Mouse (Mus musculus) neural tube, embryonic 15.5 days (tissue): ENCODE data around the gene 9030612E09Rik. TPM values are rescaled to one million over a fixed set of nuclear protein-coding genes. Genes with fewer than 3 reads are reported as not detected.

ENCODE experiments used
- ATAC-seq: fragments of 200-750 bp; cut with Nextera tagmentation; 2 replicates; pipeline ENCODE4 v1.8.0; 2017; ENCODE audit warnings: mild to moderate bottlenecking, moderate TSS enrichment, moderate library complexity; ENCODE audit not compliant: low FRiP score
- H3K27ac ChIP-seq: fragments of 300-500 bp; sonication (generic); replicated peaks from 2 replicates; pipeline ENCODE4 v1.5.1; 2015; ENCODE audit warnings: mild to moderate bottlenecking, inconsistent platforms
- H3K27me3 ChIP-seq: fragments of 300-500 bp; sonication (generic); replicated peaks from 2 replicates; pipeline ENCODE4 v1.6.1; 2015; ENCODE audit warnings: inconsistent platforms
- H3K36me3 ChIP-seq: fragments of 300-500 bp; sonication (generic); 2 replicates; pipeline ENCODE4 v1.6.1; 2015; ENCODE audit warnings: inconsistent platforms
- H3K4me1 ChIP-seq: fragments of 300-500 bp; sonication (generic); 2 replicates; pipeline ENCODE4 v1.6.1; 2015; ENCODE audit warnings: inconsistent platforms
- H3K4me2 ChIP-seq: fragments of 300-500 bp; sonication (generic); 2 replicates; pipeline ENCODE4 v1.6.1; 2015; ENCODE audit warnings: inconsistent platforms, mild to moderate bottlenecking, moderate library complexity
- H3K4me3 ChIP-seq: fragments of 300-500 bp; sonication (generic); replicated peaks from 2 replicates; pipeline ENCODE4 v1.5.1; 2015; ENCODE audit warnings: mild to moderate bottlenecking, inconsistent platforms
- H3K9ac ChIP-seq: fragments of 300-500 bp; sonication (generic); replicated peaks from 2 replicates; pipeline ENCODE4 v1.6.1; 2015; ENCODE audit warnings: mild to moderate bottlenecking, inconsistent platforms
- H3K9me3 ChIP-seq: fragments of 300-500 bp; sonication (generic); replicated peaks from 2 replicates; pipeline ENCODE4 v1.6.1; 2016; ENCODE audit warnings: inconsistent platforms
- WGBS: fragments of 180-500 bp; shearing (Covaris S2); methylation state at CpG from one replicate; pipeline ENCODE4 v1.1.7; 2015; ENCODE audit warnings: mixed read lengths; 5-methylcytosine and 5-hydroxymethylcytosine counted together
- polyA plus RNA-seq: library from polyadenylated mRNA; unstranded; fragments of >200 nt; fragmentation: Nextera tagmentation; extraction: Ambion mirVana; gene quantifications from 2 replicates; pipeline ENCODE4 v1.2.1, GENCODE M21; 2015

9030612E09Rik gene
- polyA plus RNA-seq, 1 experiment from 2014 or later: 1.5 TPM

- Histone ChIP-seq H3K27me3 (no peaks in the 10 kb centered on the region), H3K4me1 (peaks cover 13% of the 10 kb centered on the region), H3K36me3 (no peaks in the 10 kb centered on the region), H3K9me3 (no peaks in the 10 kb centered on the region), H3K9ac (no peak overlapping the region), H3K27ac (no peak overlapping the region), H3K4me3 (no peak overlapping the region), H3K4me2 (no peak overlapping the region)
- WGBS: 95% methylated on average over 13 of the region's 13 CpGs
- ATAC-seq: no peak
These were observed 42.9 kb downstream of the 9030612E09Rik start for GRCm38 (mm10) chr10:43217361-43217900.

GRCm38 (mm10) chr10:43220479-43220878 is 46.0 kb downstream of the 9030612E09Rik start:
- no peaks in the 10 kb centered on the region for H3K9me3 ChIP-seq
- ATAC-seq: no peak
- no peaks in the 10 kb centered on the region for H3K36me3 ChIP-seq
- peak overlapping the region; percentile 83 for H3K4me2 ChIP-seq
- H3K9ac ChIP-seq: peak overlapping the region; percentile 83
- H3K4me3 ChIP-seq: peak overlapping the region; percentile 65
- H3K27ac ChIP-seq: peak overlapping the region; percentile 95
- peaks cover 16% of the 10 kb centered on the region for H3K4me1 ChIP-seq
- no peaks in the 10 kb centered on the region for H3K27me3 ChIP-seq
- 20% methylated on average over 7 of the region's 7 CpGs for WGBS

GRCm38 (mm10) chr10:43220910-43221625 is 46.6 kb downstream of the 9030612E09Rik start, which contains the start of gene Pdss2:
Pdss2 (plus strand) TSS chr10:43221486.
- peak; percentile 98 for ATAC-seq
- Histone ChIP-seq H3K27ac (peak within 1 kb of the TSS; percentile 95), H3K9ac (peak within 1 kb of the TSS; percentile 83)

GRCm38 (mm10) chr10:43221659-43222058 is 47.2 kb downstream of the 9030612E09Rik start:
- Histone ChIP-seq H3K4me2 (peak overlapping the region; percentile 83), H3K4me1 (peaks cover 16% of the 10 kb centered on the region), H3K36me3 (no peaks in the 10 kb centered on the region), H3K27me3 (no peaks in the 10 kb centered on the region), H3K27ac (peak overlapping the region; percentile 95), H3K4me3 (peak overlapping the region; percentile 65), H3K9me3 (no peaks in the 10 kb centered on the region), H3K9ac (peak overlapping the region; percentile 83)
- peak; percentile 58 for ATAC-seq
- WGBS: under 1% methylated on average over 25 of the region's 25 CpGs

More at GRCm38 (mm10) chr10:43220910-43221625, 46.6 kb downstream of the 9030612E09Rik start, which contains the start of gene Pdss2:
- peak within 1 kb of the TSS; percentile 65 for H3K4me3 ChIP-seq
- H3K9me3 ChIP-seq: no peaks in the 10 kb centered on the region
- under 1% methylated on average over 50 of the region's 50 CpGs for WGBS
- peaks cover 16% of the 10 kb centered on the region for H3K4me1 ChIP-seq
- H3K4me2 ChIP-seq: peak within 1 kb of the TSS; percentile 83
- no peaks in the 10 kb centered on the region for H3K27me3 ChIP-seq
- no peaks in the 10 kb centered on the region for H3K36me3 ChIP-seq

GRCm38 (mm10) chr10:43223391-43223790 is 48.9 kb downstream of the 9030612E09Rik start:
- Histone ChIP-seq H3K9ac (no peak overlapping the region), H3K36me3 (no peaks in the 10 kb centered on the region), H3K4me2 (no peak overlapping the region), H3K27me3 (no peaks in the 10 kb centered on the region), H3K4me3 (no peak overlapping the region), H3K27ac (no peak overlapping the region), H3K4me1 (peaks cover 16% of the 10 kb centered on the region), H3K9me3 (no peaks in the 10 kb centered on the region)
- WGBS: 94% methylated on average over 2 of the region's 2 CpGs
- ATAC-seq: no peak

Other genes with a start within 250 kb of the 9030612E09Rik start
- 7.7 and 10.0 TPM in 2 replicates for gene Sobp, start 174 bp upstream of the 9030612E09Rik start, polyA plus RNA-seq
- gene Pdss2, start 46.8 kb downstream of the 9030612E09Rik start, polyA plus RNA-seq: 16.1 and 16.8 TPM in 2 replicates